Mouse (Mus musculus): ENCODE measurements around the gene Lrrk1. TPM values are rescaled to one million over a fixed set of nuclear protein-coding genes. Genes with fewer than 3 reads are reported as not detected.
A peak's percentile ranks its signal among the peaks of the same experiment; 100 is the strongest.

Gene Lrrk1
- polyA plus RNA-seq, 1 experiment, result 4.8 TPM

GRCm38 (mm10) chr7:66230638-66231550, 157.3 kb downstream of the Lrrk1 start:
- peak in 1 of 2 experiments; percentile 27 for DNase-seq (ENCODE audit: extremely low spot score in 1 of 2, low spot score in 1 of 2)

- DNase-seq (ENCODE audit: extremely low spot score in 1 of 2, low spot score in 1 of 2), result no peak
Observed at GRCm38 (mm10) chr7:66230246-66230637, 157.9 kb downstream of the Lrrk1 start.

DNA sequence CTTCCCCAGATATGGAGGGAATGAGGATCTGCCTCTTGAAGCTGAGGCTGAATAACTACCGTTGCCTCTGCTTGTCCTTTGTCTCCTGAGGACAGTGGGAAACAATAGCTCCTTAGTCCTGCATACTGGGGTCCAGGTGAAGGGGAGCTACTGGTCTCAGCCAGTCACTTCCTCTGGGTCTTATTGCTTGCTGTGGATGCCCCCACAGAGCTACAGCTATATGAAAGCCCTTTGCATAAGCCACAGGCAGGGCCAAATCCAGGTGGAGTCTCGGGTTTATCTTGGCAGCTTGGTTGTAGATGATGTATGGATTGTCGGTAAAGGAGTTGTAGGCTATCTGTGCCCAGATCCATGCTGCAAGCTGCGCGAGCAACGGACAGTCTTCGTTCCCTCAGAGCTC, 158.7 kb downstream of the Lrrk1 start:
- DNase-seq (ENCODE audit: extremely low spot score in 1 of 2, low spot score in 1 of 2), result no peak

DNA sequence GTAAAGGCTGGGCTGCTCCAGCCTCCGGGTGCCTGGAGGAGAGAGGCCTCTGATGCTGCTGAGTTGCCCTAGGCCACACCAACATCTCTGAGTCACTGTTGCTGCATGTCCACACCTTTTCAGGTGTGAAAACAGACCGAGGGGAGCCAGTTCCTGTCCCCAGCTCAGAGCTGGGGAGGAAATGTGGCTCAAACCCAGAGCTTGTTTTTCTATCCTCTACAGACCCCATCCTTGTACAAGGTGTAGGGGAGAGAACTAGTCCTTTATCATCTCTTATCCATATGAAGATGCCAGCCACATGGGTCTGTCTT, 159.6 kb downstream of the Lrrk1 start:
- no peak for DNase-seq (ENCODE audit: extremely low spot score in 1 of 2, low spot score in 1 of 2)

DNA sequence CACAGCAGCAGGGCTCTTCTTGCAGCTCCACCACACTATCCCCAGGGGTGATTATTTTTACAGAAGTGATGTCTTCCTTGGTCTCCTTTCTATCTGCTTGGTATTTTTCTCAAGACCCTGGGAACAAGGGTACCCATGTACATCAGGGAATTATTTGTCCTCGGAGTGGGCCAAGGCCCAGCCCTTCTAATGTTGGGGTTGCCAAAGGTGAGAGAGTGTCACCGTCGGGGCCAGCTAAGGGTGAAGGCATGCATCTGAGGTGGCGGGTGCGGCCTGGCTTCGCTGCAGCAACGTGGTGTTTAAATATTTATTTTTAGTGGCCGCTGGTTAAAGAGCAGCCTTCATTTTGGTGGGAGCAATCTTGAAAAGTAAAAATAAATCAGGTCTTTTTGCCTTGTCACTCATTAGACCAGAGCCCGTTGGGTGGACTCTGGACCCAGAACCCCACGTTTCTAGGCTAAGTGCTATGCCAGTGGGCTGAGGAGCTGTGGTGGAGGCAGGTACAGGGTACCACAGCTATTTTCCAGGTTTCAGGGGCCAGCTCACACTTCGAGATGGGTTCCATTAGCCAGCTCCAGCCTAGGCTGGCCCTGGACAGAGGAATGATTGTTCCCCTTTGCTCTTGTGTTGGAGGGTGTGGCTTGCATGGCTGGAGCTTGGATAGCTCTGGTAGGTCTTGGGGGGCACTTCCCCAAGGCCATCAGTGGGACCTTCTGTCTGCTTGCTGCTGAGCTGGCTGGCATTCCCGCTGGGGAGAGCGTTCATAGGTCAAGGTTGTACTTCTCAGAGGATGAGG, 160.1 kb downstream of the Lrrk1 start:
- DNase-seq (ENCODE audit: extremely low spot score in 1 of 2, low spot score in 1 of 2), result no peak

- DNase-seq (ENCODE audit: extremely low spot score in 1 of 2, low spot score in 1 of 2), result no peak
Observed at GRCm38 (mm10) chr7:66225881-66226280, 162.3 kb downstream of the Lrrk1 start.

DNA sequence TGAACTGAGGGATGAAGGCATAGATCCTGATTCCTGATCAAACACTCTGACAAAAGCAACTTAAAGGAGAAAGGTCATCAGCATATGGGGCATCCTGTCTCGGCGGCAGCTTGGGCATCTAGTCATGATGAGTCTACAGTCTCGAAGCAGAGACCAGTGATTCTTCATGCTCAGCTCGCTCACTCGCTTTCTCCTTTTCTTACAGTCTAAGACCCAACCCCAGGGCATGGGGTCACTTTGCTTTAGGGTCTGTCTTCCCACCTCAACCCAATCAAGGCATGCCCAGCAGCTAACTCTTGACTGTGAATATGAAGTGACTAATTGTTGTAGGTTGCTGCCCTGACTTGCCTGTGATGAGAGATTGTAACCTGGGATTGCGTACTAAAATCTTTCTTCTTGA, 163.6 kb downstream of the Lrrk1 start:
- DNase-seq (ENCODE audit: extremely low spot score in 1 of 2, low spot score in 1 of 2), result no peak

GRCm38 (mm10) chr7:66223731-66224130, 164.4 kb downstream of the Lrrk1 start:
- DNase-seq (ENCODE audit: extremely low spot score in 1 of 2, low spot score in 1 of 2), result no peak

DNA sequence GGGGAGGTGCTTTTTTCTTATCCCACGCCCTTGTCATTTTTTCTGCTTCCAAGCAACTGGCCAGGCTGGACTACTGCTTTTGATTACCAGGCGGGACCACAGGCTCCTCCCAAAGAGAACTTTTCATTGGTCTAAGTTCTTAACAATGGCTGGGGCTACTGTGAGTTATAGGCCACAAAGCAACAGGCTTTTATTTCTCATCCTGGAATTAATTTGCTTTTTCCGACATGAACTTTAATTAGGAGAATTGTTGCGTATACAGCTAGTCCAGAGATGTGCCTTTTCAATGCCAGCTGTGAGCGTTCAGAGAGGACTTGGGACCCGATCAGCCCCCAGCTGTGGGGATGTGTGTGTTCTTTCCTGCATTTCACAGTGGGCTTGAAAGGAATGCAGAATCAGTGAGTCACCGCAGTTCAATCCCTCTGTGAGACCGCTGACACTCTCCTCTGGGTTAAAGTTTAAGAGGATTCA, 165.5 kb downstream of the Lrrk1 start:
- DNase-seq (ENCODE audit: extremely low spot score in 1 of 2, low spot score in 1 of 2), result no peak

- DNase-seq (ENCODE audit: extremely low spot score in 1 of 2, low spot score in 1 of 2), result no peak
Observed at GRCm38 (mm10) chr7:66219794-66220227, 168.3 kb downstream of the Lrrk1 start.

- no peak for DNase-seq (ENCODE audit: extremely low spot score in 1 of 2, low spot score in 1 of 2)
Observed at GRCm38 (mm10) chr7:66219028-66219793, 168.9 kb downstream of the Lrrk1 start.

DNA sequence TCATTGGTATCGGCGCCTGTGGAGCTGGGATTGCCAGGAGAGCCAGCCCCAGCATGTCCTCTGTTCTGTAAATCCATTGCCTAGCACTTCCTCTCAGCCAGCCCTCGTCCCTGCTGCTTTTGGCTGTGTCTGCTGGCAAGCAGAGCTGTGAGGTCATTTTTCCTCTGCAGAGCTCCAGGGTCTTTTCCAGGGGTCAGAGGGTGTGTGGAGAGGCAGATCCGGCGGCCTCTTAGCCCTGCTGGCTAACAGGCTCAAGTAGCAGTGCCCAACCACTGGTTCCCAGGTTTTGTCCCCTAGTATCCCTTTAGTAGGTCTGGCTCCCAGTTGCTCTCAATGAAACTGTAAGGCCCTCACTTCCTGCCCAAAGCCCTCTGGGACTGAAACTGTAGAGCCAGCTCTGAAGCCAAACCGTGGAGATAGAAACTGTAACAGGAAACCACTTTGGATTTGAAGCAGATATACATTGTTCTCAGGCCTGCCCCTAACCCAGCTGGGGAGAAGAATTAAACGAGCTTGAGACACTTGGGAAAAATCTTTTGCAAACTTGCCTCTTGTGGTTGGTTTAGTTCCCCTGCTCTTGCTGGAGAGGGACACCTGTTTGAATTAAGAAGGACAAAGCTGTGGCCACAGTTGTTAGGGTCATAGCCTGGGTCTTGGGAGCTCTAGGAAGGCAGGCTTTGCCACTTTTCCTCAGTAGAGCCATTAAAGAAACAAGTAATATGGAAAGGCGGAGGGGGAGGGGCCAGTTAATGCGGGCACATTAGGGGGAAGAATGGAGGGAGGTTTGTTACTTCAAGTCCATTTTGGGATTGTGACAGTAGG, 169.7 kb downstream of the Lrrk1 start:
- DNase-seq (ENCODE audit: extremely low spot score in 1 of 2, low spot score in 1 of 2), result no peak

- DNase-seq (ENCODE audit: extremely low spot score in 1 of 2, low spot score in 1 of 2), result no peak
Observed at GRCm38 (mm10) chr7:66217531-66218094, 170.5 kb downstream of the Lrrk1 start.

DNA sequence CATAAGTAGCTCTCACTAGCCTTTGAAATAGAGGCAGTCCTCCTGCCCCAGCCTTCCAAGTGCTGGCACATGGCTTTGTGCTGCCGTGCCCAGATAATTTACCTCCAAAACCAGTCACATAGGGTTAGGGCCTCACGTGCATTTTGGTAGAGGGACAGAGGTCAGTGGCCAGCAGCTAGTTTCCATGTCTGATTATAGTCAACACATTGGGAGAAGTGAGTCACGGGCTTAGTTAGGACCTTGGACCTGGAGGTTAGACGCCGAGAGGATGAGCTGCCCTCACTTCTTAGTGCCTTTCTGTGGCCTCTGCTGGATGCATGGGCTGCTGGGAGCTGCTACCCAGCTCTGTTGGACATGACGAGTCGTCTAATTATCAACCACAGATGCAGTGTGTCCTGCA, 171.1 kb downstream of the Lrrk1 start:
- DNase-seq (ENCODE audit: extremely low spot score in 1 of 2, low spot score in 1 of 2), result no peak

- no peak for DNase-seq (ENCODE audit: extremely low spot score in 1 of 2, low spot score in 1 of 2)
Observed at GRCm38 (mm10) chr7:66215911-66216310, 172.2 kb downstream of the Lrrk1 start.

DNA sequence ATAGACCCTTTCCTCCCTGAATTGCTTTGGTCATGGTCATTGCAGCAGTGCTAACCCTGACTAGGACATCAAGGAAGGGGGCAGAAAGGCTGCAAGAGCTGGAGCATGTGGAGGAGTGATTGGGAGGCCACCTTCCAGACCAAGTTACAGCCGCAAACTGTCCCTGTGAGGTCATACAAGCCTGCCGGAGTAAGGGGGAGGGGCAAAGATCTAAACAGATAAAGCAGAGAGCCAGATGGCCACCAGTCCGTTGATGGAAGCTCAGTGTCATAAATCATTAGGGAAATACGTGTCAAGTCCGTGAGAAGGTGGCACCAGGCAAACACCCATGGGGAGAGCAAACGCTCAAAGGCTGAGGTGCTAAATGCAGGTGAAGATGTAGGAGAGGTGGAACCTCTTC, 173.7 kb downstream of the Lrrk1 start:
- DNase-seq (ENCODE audit: extremely low spot score in 1 of 2, low spot score in 1 of 2), result no peak

GRCm38 (mm10) chr7:66212887-66213286, 175.3 kb downstream of the Lrrk1 start:
- no peak for DNase-seq (ENCODE audit: extremely low spot score in 1 of 2, low spot score in 1 of 2)

GRCm38 (mm10) chr7:66209920-66210319, 178.2 kb downstream of the Lrrk1 start:
- no peak for DNase-seq (ENCODE audit: extremely low spot score in 1 of 2, low spot score in 1 of 2)

GRCm38 (mm10) chr7:66201657-66202056, 186.5 kb downstream of the Lrrk1 start:
- no peak for DNase-seq (ENCODE audit: extremely low spot score in 1 of 2, low spot score in 1 of 2)

Data from frontal cortex, adult 2 months (tissue).